Mouse (Mus musculus) gastrocnemius, postnatal 25 days (tissue): ENCODE data around the gene Kirrel2. TPM values are rescaled to one million over a fixed set of nuclear protein-coding genes. Genes with fewer than 3 reads are reported as not detected.

Experiments
- DNase-seq: peaks from one replicate; pipeline ENCODE4 v3.0.0; 2022
- total RNA-seq, 2 experiments: library from RNA; stranded (reverse); gene quantifications; 1 replicate in 1 of 2; 2 replicates in 1 of 2; pipeline ENCODE4 v1.2.3; 2021

Gene Kirrel2
- total RNA-seq, 2 experiments from 2014 or later: not detected

DNA sequence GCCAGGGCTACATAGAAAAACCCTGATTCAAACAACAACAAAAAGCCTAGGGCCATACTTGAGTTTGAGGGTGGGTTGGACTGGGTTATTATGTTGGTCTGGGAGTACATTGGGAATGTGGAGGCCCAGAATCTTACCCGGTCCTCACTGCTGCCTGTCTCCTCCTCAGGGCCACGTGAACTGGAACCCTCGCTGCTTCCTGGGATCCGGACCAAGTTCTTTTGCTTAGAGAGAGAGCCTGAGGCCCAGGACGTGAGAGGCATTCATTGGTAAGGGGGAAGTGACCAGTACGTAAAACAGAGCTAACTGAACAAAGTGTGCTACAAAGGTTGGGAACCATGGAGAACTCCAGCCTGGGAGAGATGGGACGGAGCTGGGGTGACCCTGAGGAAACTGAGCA, 7.2 kb downstream of the Kirrel2 start:
- no peak for DNase-seq

DNA sequence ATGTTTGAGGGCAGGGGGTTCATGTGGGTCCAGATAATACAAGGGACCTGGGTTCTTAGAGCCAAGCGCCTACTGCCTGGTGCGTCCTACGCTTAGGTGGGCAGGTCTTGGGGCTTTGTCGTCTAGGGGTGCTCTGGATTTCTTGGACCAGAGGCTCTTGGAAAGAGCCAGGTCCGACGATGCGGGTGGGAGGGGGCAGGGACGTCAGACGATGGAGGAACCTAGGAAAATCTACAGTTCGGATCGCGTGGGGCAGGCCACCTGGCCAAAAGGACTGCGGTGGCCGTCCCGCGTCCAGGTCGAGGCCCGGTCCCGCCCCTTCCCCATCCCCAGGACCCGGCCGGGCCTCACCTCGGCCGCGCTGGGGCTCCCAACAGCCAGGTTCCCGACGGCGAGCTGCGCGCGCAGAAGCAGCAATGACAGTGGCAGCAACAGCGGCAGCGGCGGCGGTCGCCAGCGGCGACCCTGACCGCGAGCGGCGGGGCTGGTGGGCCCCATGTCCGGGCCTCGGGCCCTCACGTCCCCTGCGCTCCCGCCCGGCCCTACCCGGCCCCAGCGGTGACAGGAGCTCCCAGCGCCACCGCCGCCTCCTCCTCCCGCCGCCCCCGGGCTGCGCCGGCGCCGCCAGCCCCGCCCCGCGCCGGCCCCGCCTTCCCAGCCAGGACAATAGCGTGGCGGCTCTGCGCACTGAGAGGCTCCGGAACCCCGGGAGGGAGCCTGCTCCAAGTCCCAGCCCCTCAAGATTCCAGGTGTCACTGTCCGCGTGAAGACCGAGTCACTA, 12.3 kb downstream of the Kirrel2 start, which contains the start of gene Aplp1:
Gene Aplp1, minus strand, starts transcription at position 565 of the 781 bp plus-strand sequence.
- no peak for DNase-seq

DNA sequence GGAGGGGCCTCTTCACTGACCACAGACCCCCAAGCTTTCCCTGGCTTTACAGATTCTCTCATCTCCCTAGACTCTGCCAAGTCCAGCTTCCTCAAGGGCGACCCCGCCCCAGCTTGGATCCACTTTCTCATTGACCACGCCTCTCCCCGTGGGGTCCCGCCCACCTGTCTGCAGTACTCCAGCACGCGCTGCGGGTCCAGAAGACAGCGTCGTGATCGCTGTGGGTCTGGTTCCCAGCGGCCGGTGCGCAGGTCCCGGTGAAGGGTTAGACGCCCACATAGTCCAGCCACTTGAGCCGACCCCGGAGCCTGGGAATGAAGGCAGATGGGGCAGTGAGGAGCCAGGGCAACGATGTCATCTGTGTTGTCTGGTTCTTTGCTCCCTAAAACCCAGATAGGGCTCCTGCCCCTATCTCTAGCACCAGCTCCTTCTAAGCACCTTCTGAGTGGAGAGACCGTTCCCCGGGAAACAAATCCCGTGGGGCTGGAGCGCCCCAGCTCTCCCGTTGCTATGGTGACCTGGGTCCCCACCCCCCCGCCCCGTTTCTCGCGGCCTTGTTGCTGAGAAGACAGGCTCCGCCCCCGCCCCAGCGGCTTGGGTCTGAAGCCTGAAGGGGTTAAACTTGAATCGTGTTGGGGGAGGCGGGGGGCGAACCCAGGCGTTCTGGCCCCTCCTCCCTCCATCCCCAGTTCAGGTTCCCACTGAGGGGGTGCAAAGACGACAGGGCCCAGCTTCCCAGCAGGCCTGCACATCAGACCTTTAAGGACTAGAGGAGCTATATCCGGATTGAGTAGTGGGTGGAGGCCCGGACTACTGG, 13.1 kb downstream of the Kirrel2 start:
- no peak for DNase-seq

DNA sequence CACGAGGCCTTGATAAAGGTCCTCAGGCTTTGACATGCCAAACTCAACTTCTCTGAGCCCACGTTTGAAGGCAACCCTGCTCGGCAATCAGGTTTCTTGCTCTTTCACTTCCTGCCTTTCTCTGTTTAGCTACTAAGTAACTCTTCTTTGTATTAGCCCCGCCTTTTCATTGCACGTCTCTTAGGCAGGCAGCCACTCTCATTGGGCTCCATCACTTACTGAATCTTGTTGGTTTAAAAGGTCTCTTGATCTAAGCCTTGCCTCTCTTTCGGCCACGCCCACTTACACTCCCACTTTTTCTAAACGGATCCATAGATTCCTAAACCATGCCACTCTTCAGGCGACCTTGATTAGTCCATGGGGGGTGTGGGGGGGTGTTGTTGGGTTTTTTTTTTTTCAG, 13.8 kb downstream of the Kirrel2 start:
- no peak for DNase-seq

DNA sequence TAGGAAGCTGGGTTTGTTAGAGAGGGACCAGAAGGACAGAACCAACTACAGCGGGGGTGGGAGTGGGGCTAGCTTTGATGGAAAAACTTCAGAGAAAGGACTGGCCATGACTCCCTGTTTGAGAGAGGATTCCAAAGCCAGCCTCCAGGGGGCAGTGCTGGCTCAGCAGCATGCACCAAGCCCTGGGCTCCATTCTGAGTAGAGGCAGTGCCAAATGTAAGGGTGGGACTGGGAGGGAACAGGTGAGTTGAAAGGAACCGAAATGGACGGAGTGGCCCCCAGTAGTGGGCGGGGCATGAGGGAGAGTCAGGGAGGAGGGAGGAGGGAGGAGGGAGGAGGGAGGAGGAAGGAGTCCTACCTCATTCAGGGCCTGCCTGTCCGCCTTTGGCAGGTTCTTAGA, 16.8 kb downstream of the Kirrel2 start:
- DNase-seq: no peak

DNA sequence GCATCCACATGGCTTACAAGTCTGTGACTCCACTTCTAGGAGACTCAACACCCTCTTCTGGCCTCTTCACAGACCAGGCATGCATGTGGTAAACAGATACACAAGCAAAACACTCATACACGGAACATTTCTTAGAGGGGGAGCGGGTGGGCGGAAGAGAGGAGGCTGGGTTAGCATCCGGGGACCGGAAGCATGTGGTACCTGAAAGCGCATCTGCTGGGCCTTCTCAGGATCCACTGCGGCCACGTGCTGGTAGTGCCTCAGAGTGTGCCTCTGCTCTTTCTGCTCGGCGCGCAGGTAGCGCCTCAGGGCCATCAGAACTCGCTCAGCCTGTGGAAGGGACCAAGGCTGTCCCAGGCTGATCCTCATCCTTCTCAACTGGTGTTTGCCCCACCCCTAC, 17.8 kb downstream of the Kirrel2 start:
- no peak for DNase-seq

DNA sequence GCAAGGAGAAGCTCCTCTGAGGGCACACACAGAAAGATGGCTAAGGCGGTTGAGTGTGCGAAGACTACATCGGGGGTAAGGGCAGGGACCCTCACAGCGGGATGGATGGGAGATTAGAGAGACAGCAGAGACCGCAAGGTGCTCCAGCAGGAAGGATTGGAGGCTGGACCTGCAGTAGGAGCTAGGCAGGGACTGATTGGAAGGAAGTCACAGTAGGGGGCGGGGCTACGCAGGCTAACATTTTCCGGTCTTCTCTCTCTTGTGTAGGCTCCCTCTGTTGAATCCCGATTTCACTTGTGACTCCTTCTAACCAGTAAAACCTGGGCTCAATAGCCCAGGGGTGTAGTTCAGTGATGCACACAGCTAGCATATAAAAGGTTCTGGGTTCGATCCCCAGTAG, 20.6 kb downstream of the Kirrel2 start:
- DNase-seq: no peak

DNA sequence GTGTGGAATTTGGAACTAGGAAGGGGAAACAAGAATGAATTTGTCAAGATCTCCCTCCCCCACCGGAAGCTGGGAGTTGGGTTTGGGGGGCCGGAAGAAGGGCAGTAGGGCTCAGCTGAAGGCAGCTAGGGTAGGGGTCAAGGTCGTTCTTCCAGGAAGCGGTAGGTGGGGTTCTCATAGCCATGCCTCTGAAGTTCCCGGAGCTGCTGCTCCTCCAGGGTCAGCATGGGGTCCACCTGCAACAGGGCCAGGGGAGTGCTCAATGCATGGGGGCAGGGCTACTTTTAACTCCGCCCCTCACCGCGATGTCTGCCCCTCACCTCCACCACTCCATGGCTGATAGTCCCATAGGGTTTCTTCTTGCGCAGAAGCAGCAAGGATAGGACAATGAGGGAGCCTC, 22.3 kb downstream of the Kirrel2 start:
- no peak for DNase-seq

DNA sequence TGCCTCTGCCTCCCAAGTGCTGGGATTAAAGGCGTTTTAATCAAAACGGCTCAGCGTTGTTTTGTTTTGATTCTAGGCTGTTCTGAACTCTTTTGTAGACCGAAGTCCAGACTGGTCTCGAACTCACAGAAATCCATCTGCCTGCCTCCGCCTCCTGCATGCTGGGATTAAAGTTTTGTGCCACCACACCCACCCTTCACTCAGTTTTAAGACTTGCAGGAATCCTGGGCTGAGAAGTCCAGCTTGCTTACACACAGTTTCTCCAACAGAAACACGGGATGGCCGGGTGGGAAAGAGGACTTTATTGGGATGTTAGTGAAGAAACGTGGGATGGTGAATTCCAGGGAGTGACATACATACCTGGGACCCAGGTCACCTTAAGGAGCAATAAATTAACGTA, 22.8 kb downstream of the Kirrel2 start:
- no peak for DNase-seq

DNA sequence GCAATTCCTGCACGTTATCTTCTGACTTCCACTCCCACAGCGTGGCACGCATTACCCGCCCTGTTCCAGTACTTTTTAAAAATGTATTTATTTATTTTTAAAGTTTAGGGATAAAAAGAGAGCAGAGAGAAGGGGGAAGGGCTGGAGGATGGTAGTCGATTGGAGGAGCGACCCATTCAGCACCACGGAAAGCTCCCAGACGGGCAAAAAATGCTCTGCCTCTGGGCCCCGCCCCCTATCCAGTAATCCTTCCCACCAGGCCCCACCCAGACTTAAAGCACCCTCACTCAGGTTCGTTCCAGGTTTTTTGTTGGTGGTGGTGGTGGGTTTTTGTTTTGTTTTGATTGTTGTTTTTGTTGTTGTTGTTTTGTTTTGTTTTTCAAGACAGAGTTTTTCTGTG, 23.3 kb downstream of the Kirrel2 start:
- no peak for DNase-seq

DNA sequence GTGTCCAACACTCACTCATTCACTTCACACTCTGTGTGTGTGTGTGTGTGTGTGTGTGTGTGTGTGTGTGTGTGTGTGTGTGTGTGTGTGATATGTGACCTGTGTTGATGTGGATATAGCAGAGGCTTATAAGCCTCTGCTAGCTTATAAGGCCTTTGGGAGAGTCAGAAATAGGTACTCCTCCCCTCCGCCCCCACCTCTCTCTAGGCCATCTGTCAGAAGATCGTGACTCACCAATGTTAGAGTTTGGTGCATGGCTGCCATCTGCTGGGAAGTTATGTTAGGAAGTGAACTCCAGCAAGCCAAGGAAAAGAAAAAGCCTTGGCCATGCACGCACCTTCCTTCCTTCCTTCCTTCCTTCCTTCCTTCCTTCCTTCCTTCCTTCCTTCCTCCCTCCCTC, 25.7 kb downstream of the Kirrel2 start:
- peak; percentile 43 for DNase-seq

DNA sequence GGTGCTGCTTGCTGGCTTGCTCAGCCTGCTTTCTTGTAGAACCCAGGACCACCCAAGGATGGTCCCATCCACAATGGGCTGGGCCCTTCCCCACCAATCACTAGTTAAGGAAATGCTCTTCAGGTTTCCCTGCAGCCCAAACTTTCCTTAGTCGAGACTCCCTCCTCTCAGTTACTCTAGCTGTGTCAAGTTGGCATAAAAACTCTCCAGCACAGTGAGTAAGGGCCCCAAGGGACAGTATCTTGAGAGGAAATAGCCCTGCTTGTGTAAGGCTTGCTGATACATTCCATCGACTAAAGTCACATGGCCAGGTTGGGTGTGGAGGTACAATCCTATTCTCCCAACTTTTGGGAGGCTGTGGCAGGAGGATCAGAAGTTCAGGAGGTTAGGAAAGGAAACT, 27.3 kb downstream of the Kirrel2 start:
- DNase-seq: no peak

DNA sequence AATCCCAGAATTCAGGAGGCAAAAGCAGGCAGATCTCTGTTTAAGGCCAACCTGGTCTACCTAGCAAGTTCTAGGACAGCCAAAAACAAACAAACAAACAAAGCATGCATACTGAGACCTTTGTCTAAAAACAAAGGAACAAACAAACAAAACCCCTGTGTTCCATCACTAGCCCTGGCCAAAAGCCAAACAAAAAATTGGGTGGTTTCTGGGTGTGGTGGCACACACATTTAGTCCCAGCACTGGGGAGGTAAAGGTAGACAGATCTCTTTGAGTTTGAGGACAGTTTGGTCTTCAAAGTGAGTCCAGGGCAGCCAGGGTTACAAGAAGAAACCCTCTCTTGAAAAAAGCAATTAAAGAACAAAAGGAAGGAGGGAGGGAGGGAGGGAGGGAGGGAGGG, 28.2 kb downstream of the Kirrel2 start:
- no peak for DNase-seq

DNA sequence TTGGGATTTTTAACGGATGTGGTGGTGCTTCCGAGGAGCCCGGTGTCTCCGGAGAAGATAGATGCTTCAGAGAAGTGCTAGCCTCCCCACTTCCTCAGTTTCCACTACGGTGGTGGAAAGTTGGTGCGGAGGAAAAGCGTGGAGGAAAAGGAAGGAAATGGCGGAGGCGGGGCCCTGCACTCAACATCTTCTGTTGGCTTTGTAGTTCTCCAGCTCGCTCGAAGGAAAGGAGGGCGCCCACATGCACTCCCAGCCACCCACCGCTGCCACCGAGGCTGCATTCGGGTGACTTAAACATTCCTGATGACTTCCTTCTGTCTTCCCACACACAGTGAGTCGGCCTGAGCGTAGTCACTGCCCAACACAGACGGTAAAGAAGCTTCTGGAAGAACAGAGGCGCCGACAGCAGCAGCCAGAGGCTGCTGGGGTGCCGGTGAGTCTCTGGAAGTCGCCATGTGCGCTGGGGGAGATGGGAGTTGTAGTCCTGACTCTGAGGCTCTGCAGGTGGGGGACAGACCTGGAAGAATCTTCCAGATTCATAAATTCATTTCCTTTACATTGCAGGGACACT, 34.3 kb downstream of the Kirrel2 start:
- DNase-seq: no peak

DNA sequence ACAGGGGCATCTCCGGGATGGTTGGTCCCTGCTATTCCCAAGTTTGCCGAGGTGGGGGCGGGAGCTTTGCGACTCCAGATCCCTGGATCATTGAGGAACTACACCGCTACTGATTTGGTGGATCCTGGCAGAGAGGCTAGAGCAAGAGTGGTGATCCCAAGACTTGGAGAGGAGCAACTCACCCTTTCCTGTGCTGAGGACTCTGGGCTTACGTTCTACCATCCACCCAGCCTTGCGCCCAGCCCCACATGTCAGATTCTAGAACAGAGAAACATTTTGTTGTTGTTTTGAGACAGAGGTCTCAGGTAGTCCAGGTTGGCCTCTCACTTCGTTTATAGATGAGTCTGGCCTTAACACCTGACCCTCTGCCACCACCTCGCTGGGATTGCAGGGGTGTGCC, 34.9 kb downstream of the Kirrel2 start:
- no peak for DNase-seq

DNA sequence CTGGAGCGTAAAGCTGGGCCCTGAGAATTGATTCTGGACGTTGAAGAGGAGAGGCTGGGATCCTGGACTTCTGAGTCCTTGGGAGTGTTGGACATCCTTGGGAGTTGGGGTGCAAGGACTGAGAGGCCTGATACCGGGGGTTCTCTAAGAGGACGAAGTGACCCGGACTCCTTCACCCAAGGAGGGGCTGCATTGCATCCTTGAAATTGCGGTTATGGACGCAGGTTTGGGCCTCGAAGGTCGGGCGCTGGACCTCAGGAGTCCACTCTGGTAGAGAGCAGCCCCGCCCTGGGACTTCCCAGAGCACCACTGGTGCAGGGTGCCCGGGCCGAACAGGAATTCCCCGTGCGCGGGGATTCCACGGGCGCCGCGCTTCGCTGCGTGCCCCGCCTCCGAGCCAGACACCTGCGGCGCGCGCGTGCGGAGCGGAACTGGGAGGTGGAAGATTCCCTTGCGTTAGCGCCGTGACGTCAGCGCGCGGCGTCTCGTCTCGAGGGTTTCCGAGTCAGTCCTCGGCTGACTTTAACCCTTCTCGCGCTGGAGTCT, 35.5 kb downstream of the Kirrel2 start:
- DNase-seq: peak; percentile 71

DNA sequence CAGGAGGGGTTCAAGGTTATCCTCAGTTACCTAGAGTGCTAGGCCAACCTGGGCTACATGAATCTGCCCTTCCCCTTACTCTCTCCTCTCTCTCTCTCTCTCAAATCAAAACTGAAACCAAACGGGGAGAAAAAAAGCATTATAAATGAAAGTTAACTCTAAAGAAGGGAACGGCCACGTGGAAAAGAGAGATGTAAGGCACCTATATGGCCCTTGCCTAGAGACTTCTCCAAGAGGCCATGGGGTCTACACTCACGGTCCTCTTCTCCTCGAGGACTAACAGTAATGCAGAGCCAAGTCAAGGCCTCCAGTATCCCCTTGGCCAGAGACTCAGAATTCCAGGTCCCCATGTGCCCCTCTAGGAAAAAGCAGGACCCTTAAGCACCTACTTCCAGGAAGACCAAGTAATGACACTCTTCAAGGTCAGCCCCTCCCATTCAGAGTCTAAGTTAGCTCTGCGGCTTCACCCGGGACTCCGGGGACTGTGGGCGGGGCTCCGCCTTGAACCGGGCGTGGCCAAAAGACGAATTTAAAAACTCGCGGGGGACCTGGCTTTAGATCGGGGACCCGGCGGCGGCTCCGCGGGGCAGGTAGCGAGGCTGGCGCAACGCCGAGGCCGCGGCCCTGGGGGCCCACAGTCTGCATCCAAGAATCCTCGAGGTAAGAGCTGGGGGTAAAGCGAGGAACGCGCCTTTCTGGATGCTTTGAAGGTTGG, 36.2 kb downstream of the Kirrel2 start, which contains the start of gene Nfkbid:
Gene Nfkbid, plus strand, starts transcription at position 558 of the 715 bp plus-strand sequence.
- DNase-seq: peak; percentile 50

DNA sequence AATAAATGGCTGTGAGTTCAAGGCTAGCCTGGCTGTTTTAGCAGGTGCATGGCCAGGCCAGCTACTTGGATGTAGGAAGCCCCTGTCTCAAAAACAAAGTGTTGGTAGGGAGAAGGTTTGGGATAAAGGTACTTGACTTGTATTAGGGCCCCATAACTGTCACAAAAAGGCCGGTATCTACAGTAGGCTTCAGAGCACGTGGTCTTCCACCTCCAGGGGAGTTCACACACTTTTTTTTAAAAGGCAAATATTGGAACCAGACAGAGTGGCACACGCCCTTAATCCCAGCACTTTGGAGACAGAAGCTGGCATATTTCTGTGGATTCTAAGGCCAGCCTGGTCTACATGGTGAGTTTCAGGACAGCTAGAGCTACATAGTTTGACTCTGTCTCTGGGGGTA, 36.8 kb downstream of the Kirrel2 start:
- no peak for DNase-seq

DNA sequence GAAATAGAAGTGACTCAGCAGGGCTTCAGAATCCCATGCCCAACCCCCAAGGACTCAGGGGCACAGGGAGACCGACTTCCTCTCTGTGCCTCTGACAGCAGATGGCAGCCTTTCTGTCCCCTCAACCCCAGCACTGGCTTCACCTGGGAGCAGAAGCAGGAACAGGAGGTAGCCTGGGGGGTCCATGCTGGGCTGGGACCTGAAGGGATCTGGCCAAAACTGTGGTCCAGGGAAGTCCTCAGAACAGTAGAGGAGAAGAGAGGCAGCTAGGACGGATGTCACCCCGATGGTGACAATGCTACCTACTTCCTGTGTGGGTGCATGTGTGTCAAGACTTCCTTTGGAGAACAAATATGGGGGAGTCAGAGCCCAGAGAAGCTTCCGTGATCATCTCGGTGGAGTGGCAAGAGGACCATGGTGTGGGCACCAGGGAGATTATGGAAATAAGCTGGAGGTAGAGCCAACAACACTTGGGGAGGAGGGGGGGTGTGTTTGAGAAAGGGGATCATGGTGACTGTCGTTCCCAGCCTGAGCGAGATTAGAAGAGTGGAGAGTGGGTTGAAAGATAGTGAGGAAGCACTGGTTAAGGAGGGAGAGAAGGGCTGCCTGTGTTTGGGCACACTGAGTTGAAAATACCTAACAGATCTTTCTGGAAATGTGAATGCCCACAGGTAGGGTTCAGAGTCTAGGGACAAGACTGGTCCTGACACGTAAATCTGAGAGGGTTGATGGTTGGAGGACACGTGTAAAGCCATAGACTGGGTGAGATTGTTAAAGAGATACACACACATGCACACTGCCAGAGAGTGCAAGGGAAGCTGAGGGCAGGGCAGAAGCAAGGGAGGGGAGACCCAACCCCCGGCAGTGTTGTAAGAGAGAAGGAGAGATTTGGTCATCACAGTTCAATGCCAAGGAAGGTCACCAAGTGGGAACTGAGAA, 37.7 kb downstream of the Kirrel2 start, which contains the start of gene Hcst:
Gene Hcst, minus strand, starts transcription at position 294 of the 939 bp plus-strand sequence.
- DNase-seq: no peak

DNA sequence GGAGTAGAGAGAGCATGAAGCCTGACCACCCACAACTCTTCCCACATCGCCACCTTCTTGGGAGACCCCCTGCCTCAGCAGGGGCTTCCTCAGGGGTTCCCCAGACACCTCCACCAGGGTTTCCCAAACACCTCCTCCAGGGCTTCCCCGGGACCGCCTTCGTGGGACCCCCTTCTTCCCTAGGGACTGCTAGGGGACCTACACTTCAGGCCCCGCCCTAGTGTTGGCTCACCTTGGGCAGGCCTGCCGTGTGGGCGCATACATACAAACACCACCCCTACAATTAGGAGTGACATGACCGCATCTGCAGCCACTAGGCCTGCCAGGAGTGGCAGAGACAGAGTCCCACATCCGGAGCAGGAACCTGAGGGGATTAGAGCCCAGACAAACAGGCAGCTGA, 39.6 kb downstream of the Kirrel2 start:
- no peak for DNase-seq

DNA sequence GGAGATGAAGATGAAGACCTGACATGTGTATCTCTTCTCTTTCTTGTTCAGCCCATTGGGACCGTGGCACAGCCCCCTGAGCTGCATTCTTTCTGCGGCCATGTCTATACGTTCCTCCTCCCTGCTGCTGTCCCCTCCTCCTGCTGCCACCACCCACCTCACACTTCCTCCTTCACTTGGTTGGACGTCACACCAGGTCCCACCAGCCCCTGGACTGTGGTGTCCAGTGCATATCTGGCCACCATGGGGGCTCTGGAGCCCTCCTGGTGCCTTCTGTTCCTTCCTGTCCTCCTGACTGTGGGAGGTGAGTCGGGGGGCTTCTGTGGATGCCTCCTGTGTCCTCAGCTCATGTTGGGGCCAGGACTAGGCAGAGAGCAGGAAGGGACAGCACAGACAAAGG, 43.9 kb downstream of the Kirrel2 start, which contains the start of gene Tyrobp:
Gene Tyrobp, plus strand, starts transcription at position 165 of the 400 bp plus-strand sequence.
- DNase-seq: no peak
